Mouse (Mus musculus) cortical plate, adult 2 months (tissue): ENCODE measurements around the gene Pdp2.

Experiments used
- CTCF ChIP-seq: fragments of 200-500 bp; IDR thresholded peaks from 2 replicates; pipeline ENCODE4 v1.5.1; 2011; ENCODE audit warnings: mild to moderate bottlenecking, control low read depth, low read length; ENCODE audit not compliant: insufficient read depth; ENCODE audit errors: extremely low read depth
- POLR2A ChIP-seq: fragments of 200-500 bp; IDR thresholded peaks from 2 replicates; pipeline ENCODE4 v1.6.1; 2011; ENCODE audit warnings: mild to moderate bottlenecking, low read length, control low read depth; ENCODE audit not compliant: insufficient read depth; ENCODE audit errors: extremely low read depth

- TF ChIP-seq POLR2A = no peak
- TF ChIP-seq CTCF = no peak
These were observed 21.9 kb downstream of the Pdp2 start for GRCm38 (mm10) chr8:104613119-104613518.
